Mouse (Mus musculus): ENCODE data around the gene Ndufa12. TPM values are rescaled to one million over a fixed set of nuclear protein-coding genes. Genes with fewer than 3 reads are reported as not detected.

Gene Ndufa12
- total RNA-seq, 2 experiments from 2014 or later: 584 to 606 TPM

- intact Hi-C loops (cut with DNase I): no loop called here
- DNase-seq: no peak
Observed at GRCm38 (mm10) chr10:94225026-94225750, 26.7 kb downstream of the Ndufa12 start.

GRCm38 (mm10) chr10:94230172-94230981 lies 31.9 kb downstream of the Ndufa12 start:
- intact Hi-C loops (cut with DNase I): no loop called here
- DNase-seq: no peak

DNA sequence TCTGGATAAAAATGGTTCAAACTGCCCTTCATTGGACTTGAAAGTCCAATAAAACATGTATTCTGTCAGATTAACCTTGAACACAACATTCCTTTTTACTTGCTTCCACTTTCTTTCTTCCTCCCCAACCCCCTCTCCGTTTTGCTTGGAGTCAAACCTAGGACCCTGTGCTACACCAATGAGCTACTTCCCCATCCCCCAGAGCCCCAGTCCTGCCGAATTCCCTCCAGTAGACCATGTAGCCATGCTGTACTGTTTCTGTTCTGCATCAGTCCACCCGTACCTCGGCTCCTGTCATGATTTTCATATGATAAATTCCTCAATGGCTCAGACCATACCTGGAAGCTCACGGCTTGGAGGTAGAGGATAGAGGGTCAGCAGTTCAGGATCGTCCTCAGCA lies 32.5 kb downstream of the Ndufa12 start:
- DNase-seq: no peak
- intact Hi-C loops (cut with DNase I): no loop called here

DNA sequence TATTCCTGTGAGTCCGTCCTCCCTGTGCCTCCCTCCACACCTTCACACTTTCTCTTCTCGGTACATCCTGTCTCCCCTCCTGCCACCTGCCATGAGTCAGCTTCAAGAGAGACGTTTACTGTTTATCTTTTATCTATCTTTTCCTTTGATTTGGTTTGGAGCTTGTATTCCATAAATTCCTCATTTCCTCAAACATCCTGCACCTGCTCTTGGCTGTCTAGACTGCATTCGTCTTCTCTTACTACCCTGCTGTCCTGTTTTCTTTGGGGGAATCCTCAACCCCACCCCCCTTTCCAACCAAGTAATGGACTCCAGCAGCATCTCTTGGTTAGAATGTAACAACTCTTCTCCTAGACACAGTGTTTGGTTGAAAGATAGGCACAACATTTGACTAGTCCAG lies 36.7 kb downstream of the Ndufa12 start:
- intact Hi-C loops (cut with DNase I): no loop called here
- no peak for DNase-seq

DNA sequence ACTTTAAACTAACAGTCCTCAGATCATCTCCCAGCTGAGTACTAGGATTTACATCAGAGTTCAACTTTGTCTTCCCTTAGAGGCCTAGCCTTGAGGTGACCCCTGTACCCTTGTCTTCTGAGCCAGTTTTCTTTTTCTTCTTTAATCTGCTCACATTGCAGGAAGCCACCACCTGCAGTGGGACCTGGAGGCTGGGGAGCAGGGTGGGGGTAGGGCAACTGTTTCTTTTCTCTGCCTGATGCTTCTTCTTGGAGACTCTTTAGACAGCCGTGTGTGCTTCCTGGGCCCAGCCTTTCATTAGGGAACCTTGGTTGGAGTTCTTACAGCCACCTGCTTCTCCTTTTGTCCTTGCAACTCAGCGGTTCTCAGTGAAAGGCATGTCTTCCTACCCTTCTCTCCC lies 42.8 kb downstream of the Ndufa12 start:
- intact Hi-C loops (cut with DNase I): no loop called here
- DNase-seq: no peak

DNA sequence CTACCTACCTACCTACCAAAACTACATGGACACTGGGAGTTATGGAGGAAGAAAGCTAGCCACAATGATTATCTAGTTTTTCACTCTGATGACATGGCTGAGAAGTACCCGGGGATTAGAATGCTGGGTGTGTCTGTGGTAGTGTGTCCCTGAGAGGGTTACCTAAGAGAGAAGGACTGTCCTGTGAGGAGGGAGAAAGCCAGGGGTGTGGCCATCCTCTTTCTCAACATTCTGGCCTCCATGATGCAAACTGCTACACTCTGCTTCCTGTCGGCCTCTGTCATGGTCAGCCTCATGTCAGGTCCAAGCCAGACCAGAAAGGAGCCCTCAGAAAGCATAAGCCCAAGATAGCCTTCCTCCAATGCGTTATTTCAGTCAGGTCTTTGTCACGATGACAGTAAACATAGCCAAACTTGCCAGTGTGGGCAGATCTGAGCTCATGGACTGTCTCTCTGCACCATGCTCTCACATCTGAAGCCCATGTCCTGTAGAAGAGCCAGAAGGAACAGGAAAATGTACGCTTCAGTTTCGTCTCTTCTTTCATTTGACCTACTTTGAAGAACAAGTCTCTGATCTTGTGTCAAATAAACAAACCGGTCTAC lies 49.3 kb downstream of the Ndufa12 start:
- intact Hi-C loops (cut with DNase I): no loop called here
- no peak for DNase-seq

- no peak for DNase-seq
- intact Hi-C loops (cut with DNase I): no loop called here
Observed at GRCm38 (mm10) chr10:94249575-94250456, 51.3 kb downstream of the Ndufa12 start.

GRCm38 (mm10) chr10:94253260-94253807 lies 54.8 kb downstream of the Ndufa12 start:
- no peak for DNase-seq
- intact Hi-C loops (cut with DNase I): no loop called here

GRCm38 (mm10) chr10:94254766-94255165 lies 56.2 kb downstream of the Ndufa12 start:
- DNase-seq: no peak
- intact Hi-C loops (cut with DNase I): no loop called here

- no peak for DNase-seq
- intact Hi-C loops (cut with DNase I): no loop called here
Observed at GRCm38 (mm10) chr10:94255744-94256143, 57.2 kb downstream of the Ndufa12 start.

DNA sequence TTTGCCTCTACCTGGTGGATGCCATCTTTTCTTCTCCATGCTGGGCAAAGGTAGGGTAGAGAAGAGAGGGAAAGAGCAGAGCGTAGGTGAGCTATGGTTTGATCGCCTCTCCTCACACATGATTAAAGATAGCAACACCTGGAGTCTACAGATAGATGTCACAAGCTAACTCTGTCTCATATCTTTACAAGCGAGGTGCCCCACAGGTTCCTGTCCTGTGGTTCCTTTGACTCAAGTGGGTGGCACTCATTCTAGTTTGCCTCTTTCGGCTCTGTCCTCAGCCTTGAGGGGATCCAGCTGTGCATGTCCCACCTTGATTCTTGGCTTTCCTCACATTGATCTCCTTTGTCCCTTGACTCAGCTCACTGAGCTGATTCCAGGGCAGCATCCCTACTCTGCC lies 58.0 kb downstream of the Ndufa12 start:
- DNase-seq: no peak
- intact Hi-C loops (cut with DNase I): no loop called here

DNA sequence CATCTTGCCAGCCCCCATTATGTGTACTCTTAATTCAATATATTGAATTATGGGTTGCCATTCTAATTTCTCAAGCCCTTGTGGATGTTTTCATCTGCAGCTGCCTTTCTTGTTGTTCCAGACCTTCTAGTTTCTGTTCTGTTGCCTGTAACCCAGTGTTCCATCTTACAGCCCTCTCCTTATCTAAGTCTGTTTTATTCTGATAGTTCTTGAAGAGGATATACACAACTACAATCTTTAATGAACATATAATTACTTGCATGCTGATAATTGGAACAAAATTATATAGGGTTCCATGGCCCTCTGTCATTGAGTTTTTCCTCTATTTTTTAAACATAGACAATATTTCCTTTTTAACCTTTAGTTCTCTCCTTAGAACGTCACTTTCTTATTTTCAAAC lies 62.0 kb downstream of the Ndufa12 start:
- intact Hi-C loops (cut with DNase I): no loop called here
- no peak for DNase-seq

- intact Hi-C loops (cut with DNase I): no loop called here
- no peak for DNase-seq
Observed at GRCm38 (mm10) chr10:94262646-94263045, 64.1 kb downstream of the Ndufa12 start.

DNA sequence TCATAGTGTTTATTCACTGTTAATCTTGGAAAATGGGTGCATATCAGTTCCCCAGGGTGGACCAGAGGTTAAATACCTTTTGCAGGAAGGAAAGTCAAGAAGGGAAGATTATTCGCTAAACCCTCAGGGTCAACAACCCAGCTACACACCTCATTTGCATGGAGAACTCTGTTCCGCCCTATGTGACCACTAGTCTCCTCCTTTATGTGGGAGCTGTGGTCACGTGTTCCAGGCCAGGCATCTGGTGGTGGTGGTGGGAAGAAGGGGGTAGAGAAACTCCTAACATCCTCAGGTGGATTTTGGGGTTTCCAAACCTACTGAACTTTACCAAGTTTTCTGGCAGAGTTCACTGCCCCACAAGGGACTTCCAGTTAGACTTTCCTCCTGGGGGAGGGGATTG lies 64.7 kb downstream of the Ndufa12 start:
- intact Hi-C loops (cut with DNase I): no loop called here

GRCm38 (mm10) chr10:94265656-94266542 lies 67.4 kb downstream of the Ndufa12 start:
- no peak for DNase-seq
- intact Hi-C loops (cut with DNase I): no loop called here

More for the DNA sequence above, 64.7 kb downstream of the Ndufa12 start:
- DNase-seq: no peak

Measured in gastrocnemius, postnatal 36 days (tissue).